Mouse (Mus musculus) cerebellum, postnatal 36 days (tissue): ENCODE measurements around the gene Stambp.
A peak's percentile ranks its signal among the peaks of the same experiment; 100 is the strongest.
"Not testable (repeated sequence)": the region's sequence is repeated elsewhere in the genome, so short reads cannot be mapped to it uniquely, and the experiment has no call there.

Source experiments
- DNase-seq, 2 experiments: peaks; one replicate each; pipeline ENCODE4 v3.0.0; 2021 to 2022; ENCODE audit warnings: mixed read lengths in 2 of 2

Stambp gene

GRCm38 (mm10) chr6:83572671-83573070, at the start of gene Stambp:
Gene Stambp, minus strand, starts transcription at chr6:83572729.
- DNase-seq = peak; percentile 19 to 20

GRCm38 (mm10) chr6:83619955-83620354, 47.4 kb upstream of the Stambp start:
- DNase-seq = no peak

GRCm38 (mm10) chr6:83617581-83618335, 45.2 kb upstream of the Stambp start:
- no peak for DNase-seq

- no peak for DNase-seq
These were observed 44.0 kb upstream of the Stambp start for GRCm38 (mm10) chr6:83616512-83616911.

- DNase-seq = no peak
These were observed 41.9 kb upstream of the Stambp start for GRCm38 (mm10) chr6:83614469-83614868.

- DNase-seq = no peak
These were observed 40.4 kb upstream of the Stambp start for GRCm38 (mm10) chr6:83612976-83613375.

GRCm38 (mm10) chr6:83599636-83600174, 27.2 kb upstream of the Stambp start:
- DNase-seq = no peak

- no peak for DNase-seq
These were observed 26.6 kb upstream of the Stambp start for GRCm38 (mm10) chr6:83599060-83599550.

GRCm38 (mm10) chr6:83598646-83599045, 26.1 kb upstream of the Stambp start:
- peak; percentile 28 to 43 for DNase-seq

GRCm38 (mm10) chr6:83597988-83598387, 25.5 kb upstream of the Stambp start:
- no peak for DNase-seq

GRCm38 (mm10) chr6:83595035-83595434, 22.5 kb upstream of the Stambp start:
- no peak for DNase-seq

GRCm38 (mm10) chr6:83593896-83594295, 21.4 kb upstream of the Stambp start:
- DNase-seq = no peak

GRCm38 (mm10) chr6:83592051-83592450, 19.5 kb upstream of the Stambp start:
- no peak for DNase-seq

- no peak for DNase-seq
These were observed 17.8 kb upstream of the Stambp start for GRCm38 (mm10) chr6:83590301-83590700.

GRCm38 (mm10) chr6:83587191-83587590, 14.7 kb upstream of the Stambp start:
- not testable (repeated sequence) for DNase-seq

GRCm38 (mm10) chr6:83585328-83585727, 12.8 kb upstream of the Stambp start:
- DNase-seq = not testable (repeated sequence)

GRCm38 (mm10) chr6:83583591-83583990, 11.1 kb upstream of the Stambp start:
- no peak for DNase-seq

- DNase-seq = peak; percentile 21 to 36
These were observed 10.4 kb upstream of the Stambp start for GRCm38 (mm10) chr6:83582938-83583270.

GRCm38 (mm10) chr6:83582135-83582937, 9.8 kb upstream of the Stambp start:
- no peak for DNase-seq

- no peak for DNase-seq
These were observed 5.0 kb upstream of the Stambp start for GRCm38 (mm10) chr6:83577534-83577933.

- DNase-seq = no peak
These were observed 3.1 kb upstream of the Stambp start for GRCm38 (mm10) chr6:83575609-83576008.

- DNase-seq = peak; percentile 85 to 86
These were observed 475 bp downstream of the Stambp start for GRCm38 (mm10) chr6:83571840-83572667.
